Mouse (Mus musculus) hindbrain, embryonic 14.5 days (tissue): ENCODE measurements at regions not wholly inside any gene's neighbourhood (a gene's known extent, or its start where the extent isn't known, plus 50 kb on each side); places are given as distances from the start of the nearest gene placed in this dataset.

Source experiments
- ATAC-seq: fragments of 200-750 bp; cut with Nextera tagmentation; 2 replicates; pipeline ENCODE4 v1.8.0; 2017; ENCODE audit warnings: moderate number of reproducible peaks, mild to moderate bottlenecking, moderate TSS enrichment, moderate library complexity; ENCODE audit not compliant: low FRiP score
- DNase-seq: peaks from one replicate; pipeline ENCODE4 v3.0.0-alpha.2; 2015; ENCODE audit warnings: low spot score
- H3K27ac ChIP-seq: fragments of 300-500 bp; sonication (generic); 2 replicates; pipeline ENCODE4 v1.5.1; 2014; ENCODE audit warnings: mild to moderate bottlenecking, moderate library complexity
- H3K27me3 ChIP-seq: fragments of 300-500 bp; sonication (generic); 2 replicates; pipeline ENCODE4 v1.6.1; 2014; ENCODE audit warnings: mild to moderate bottlenecking, low read length, mixed read lengths; ENCODE audit not compliant: control insufficient read depth, insufficient read depth
- H3K36me3 ChIP-seq: fragments of 300-500 bp; sonication (generic); replicated peaks from 2 replicates; pipeline ENCODE4 v1.6.1; 2014; ENCODE audit not compliant: control insufficient read depth, insufficient read depth
- H3K4me1 ChIP-seq: fragments of 300-500 bp; sonication (generic); replicated peaks from 2 replicates; pipeline ENCODE4 v1.6.1; 2014; ENCODE audit warnings: antibody characterized with exemption, low read length, mixed read lengths; ENCODE audit not compliant: control insufficient read depth, insufficient read depth
- H3K4me2 ChIP-seq: fragments of 300-500 bp; sonication (generic); replicated peaks from 2 replicates; pipeline ENCODE4 v1.6.1; 2014; ENCODE audit warnings: mild to moderate bottlenecking, moderate library complexity
- H3K4me3 ChIP-seq: fragments of 300-500 bp; sonication (generic); replicated peaks from 2 replicates; pipeline ENCODE4 v1.5.1; 2014; ENCODE audit warnings: mild to moderate bottlenecking, low read length
- H3K9ac ChIP-seq: fragments of 300-500 bp; sonication (generic); 2 replicates; pipeline ENCODE4 v1.6.1; 2014
- H3K9me3 ChIP-seq: fragments of 300-500 bp; sonication (generic); 2 replicates; pipeline ENCODE4 v1.6.1; 2016; ENCODE audit warnings: low read length; ENCODE audit not compliant: control insufficient read depth
- WGBS: fragments of 180-500 bp; shearing (Covaris S2); extraction: QIAGEN DNeasy Blood & Tissue Kit; methylation state at CpG from one replicate; pipeline ENCODE4 v1.1.7; 2014; 5-methylcytosine and 5-hydroxymethylcytosine counted together

- Histone ChIP-seq H3K36me3 (no peaks in the 10 kb centered on the region), H3K27ac (no peak overlapping the region), H3K4me3 (no peak overlapping the region), H3K27me3 (no peaks in the 10 kb centered on the region), H3K9me3 (no peaks in the 10 kb centered on the region), H3K4me2 (no peak overlapping the region), H3K9ac (no peak overlapping the region), H3K4me1 (no peaks in the 10 kb centered on the region)
- ATAC-seq = no peak
- 72% methylated on average over 1 of the region's 1 CpGs for WGBS
- peak; percentile 5 for DNase-seq
These were observed 153.4 kb downstream of the Lrriq3 start for GRCm38 (mm10) chr3:155246628-155247027.

GRCm38 (mm10) chr3:155247124-155247523 is 153.9 kb downstream of the Lrriq3 start:
- no peak overlapping the region for H3K4me2 ChIP-seq
- no peaks in the 10 kb centered on the region for H3K27me3 ChIP-seq
- H3K36me3 ChIP-seq = no peaks in the 10 kb centered on the region
- DNase-seq (peak; percentile 12), ATAC-seq (no peak)
- no peak overlapping the region for H3K4me3 ChIP-seq
- H3K4me1 ChIP-seq = no peaks in the 10 kb centered on the region
- no peak overlapping the region for H3K27ac ChIP-seq
- H3K9me3 ChIP-seq = no peaks in the 10 kb centered on the region
- H3K9ac ChIP-seq = no peak overlapping the region
- 82% methylated on average over 2 of the region's 2 CpGs for WGBS

GRCm38 (mm10) chr3:155247929-155248328 is 154.7 kb downstream of the Lrriq3 start:
- Histone ChIP-seq H3K4me2 (no peak overlapping the region), H3K36me3 (no peaks in the 10 kb centered on the region), H3K4me3 (no peak overlapping the region), H3K27me3 (no peaks in the 10 kb centered on the region), H3K4me1 (no peaks in the 10 kb centered on the region), H3K27ac (no peak overlapping the region), H3K9ac (no peak overlapping the region), H3K9me3 (no peaks in the 10 kb centered on the region)
- DNase-seq = no peak
- no peak for ATAC-seq
- WGBS = 96% methylated on average over 1 of the region's 1 CpGs

- no peak overlapping the region for H3K27ac ChIP-seq
- no peak overlapping the region for H3K4me2 ChIP-seq
- no peaks in the 10 kb centered on the region for H3K9me3 ChIP-seq
- no peaks in the 10 kb centered on the region for H3K27me3 ChIP-seq
- H3K9ac ChIP-seq = no peak overlapping the region
- no peaks in the 10 kb centered on the region for H3K36me3 ChIP-seq
- WGBS = 84% methylated on average over 2 of the region's 2 CpGs
- no peak for ATAC-seq
- DNase-seq = peak; percentile 22
- no peak overlapping the region for H3K4me3 ChIP-seq
- no peaks in the 10 kb centered on the region for H3K4me1 ChIP-seq
These were observed 157.7 kb downstream of the Lrriq3 start for GRCm38 (mm10) chr3:155250904-155251303.

GRCm38 (mm10) chr3:155298206-155298605 is 205.0 kb downstream of the Lrriq3 start:
- WGBS = 71% methylated on average over 3 of the region's 3 CpGs
- Histone ChIP-seq H3K9me3 (no peaks in the 10 kb centered on the region), H3K4me1 (no peaks in the 10 kb centered on the region), H3K27ac (no peak overlapping the region), H3K4me3 (no peak overlapping the region), H3K36me3 (no peaks in the 10 kb centered on the region), H3K4me2 (no peak overlapping the region), H3K27me3 (no peaks in the 10 kb centered on the region), H3K9ac (no peak overlapping the region)
- ATAC-seq = no peak
- no peak for DNase-seq

DNA sequence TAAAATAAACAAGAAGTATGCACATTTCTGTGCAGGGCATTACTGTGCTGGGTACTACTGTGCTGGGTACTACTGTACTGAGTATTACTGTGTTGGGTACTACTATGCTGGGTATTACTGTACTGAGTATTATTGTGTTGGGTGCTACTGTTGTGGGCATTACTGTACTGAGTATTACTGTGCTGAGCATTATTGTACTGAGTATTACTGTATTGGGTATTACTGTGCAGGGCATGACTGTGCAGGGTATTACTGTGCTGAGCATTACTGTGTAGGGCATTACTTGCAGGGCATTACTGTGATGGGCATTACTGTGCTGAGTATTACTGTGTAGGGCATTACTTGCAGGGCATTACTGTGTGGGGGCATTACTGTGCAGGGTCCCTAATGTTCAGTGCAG is 205.5 kb downstream of the Lrriq3 start:
- no peaks in the 10 kb centered on the region for H3K9me3 ChIP-seq
- no peaks in the 10 kb centered on the region for H3K27me3 ChIP-seq
- no peak overlapping the region for H3K4me2 ChIP-seq
- no peak overlapping the region for H3K4me3 ChIP-seq
- no peaks in the 10 kb centered on the region for H3K36me3 ChIP-seq
- DNase-seq (no peak), ATAC-seq (no peak)
- no peaks in the 10 kb centered on the region for H3K4me1 ChIP-seq
- H3K27ac ChIP-seq = no peak overlapping the region
- no peak overlapping the region for H3K9ac ChIP-seq

DNA sequence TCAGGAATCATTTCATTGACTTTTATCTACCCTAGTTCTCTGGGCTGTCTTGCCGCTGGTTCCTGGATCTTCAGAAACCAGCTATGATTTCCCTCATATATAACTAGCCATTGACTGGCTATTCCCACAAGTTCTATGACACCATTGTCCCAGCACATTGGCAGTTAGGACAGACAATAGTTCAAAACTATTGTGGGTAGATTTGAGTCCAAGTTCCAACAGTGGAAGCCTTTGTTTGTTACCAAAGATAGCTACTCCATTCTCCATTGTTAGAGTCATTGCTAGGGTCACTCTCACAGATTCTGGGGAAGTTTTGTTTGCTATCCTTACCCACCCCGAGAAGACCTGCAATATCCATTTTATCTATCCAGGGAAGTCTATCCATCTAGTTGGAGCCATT is 229.1 kb downstream of the Lrriq3 start:
- no peak overlapping the region for H3K9ac ChIP-seq
- no peaks in the 10 kb centered on the region for H3K27me3 ChIP-seq
- H3K36me3 ChIP-seq = no peaks in the 10 kb centered on the region
- no peak for ATAC-seq
- no peak overlapping the region for H3K27ac ChIP-seq
- H3K4me3 ChIP-seq = no peak overlapping the region
- DNase-seq = no peak
- no peaks in the 10 kb centered on the region for H3K4me1 ChIP-seq
- 85% methylated on average over 2 of the region's 2 CpGs for WGBS
- H3K9me3 ChIP-seq = no peaks in the 10 kb centered on the region
- no peak overlapping the region for H3K4me2 ChIP-seq

- Histone ChIP-seq H3K36me3 (no peaks in the 10 kb centered on the region), H3K4me3 (no peak overlapping the region), H3K4me1 (no peaks in the 10 kb centered on the region), H3K9me3 (no peaks in the 10 kb centered on the region), H3K27me3 (no peaks in the 10 kb centered on the region), H3K4me2 (no peak overlapping the region), H3K27ac (no peak overlapping the region), H3K9ac (no peak overlapping the region)
- DNase-seq (peak; percentile 25), ATAC-seq (no peak)
- 68% methylated on average over 2 of the region's 2 CpGs for WGBS
These were observed 236.5 kb downstream of the Lrriq3 start for GRCm38 (mm10) chr3:155329701-155330100.

DNA sequence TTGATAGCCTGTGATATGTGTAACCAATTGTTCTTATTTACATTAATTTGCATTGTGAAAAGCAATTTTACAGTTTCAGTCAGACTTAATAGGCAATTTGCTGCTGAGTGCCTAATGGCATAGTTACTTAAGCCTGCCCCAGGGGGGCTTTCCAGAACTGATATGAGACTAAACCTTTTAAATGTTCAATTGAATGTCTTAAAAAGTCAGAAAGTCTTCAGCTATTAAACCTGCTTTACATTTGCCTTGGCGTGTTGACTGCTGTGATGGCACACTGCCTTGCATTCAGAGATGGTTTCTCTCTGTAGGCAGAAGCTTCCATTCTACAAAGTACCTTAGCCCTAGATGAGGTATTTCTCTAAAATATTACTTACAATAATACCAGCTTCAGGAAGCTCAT is 256.0 kb downstream of the Lrriq3 start:
- H3K4me2 ChIP-seq = no peak overlapping the region
- WGBS = 56% methylated on average over 1 of the region's 1 CpGs
- no peak overlapping the region for H3K4me3 ChIP-seq
- ATAC-seq = peak; percentile 64; the same call in 1 of the 2 replicates
- H3K9me3 ChIP-seq = no peaks in the 10 kb centered on the region
- H3K27me3 ChIP-seq = no peaks in the 10 kb centered on the region
- H3K27ac ChIP-seq = no peak overlapping the region
- H3K4me1 ChIP-seq = no peaks in the 10 kb centered on the region
- H3K36me3 ChIP-seq = no peaks in the 10 kb centered on the region
- peak; percentile 28 for DNase-seq
- no peak overlapping the region for H3K9ac ChIP-seq

DNA sequence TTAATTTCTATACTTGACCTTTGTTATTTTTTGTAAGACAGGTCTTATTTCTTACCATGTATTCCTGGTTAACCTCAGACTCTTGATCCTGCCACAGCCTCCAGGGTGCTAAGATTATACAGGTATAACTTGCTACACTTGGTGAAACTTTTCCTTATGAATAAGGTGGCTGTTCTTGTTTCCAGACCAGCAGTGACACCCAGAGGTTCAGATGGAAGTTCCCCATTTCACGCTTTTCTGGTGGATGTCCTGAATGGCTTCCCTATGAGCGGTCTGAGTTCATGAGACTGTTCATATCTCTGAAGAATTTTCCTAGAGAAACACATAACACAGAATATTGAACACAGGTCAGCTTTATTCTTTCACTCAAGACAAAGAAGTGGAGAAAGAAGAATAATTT is 258.4 kb downstream of the Lrriq3 start:
- DNase-seq (no peak), ATAC-seq (no peak)
- Histone ChIP-seq H3K9ac (no peak overlapping the region), H3K27ac (no peak overlapping the region), H3K4me3 (no peak overlapping the region), H3K4me1 (no peaks in the 10 kb centered on the region), H3K4me2 (no peak overlapping the region), H3K36me3 (no peaks in the 10 kb centered on the region), H3K9me3 (no peaks in the 10 kb centered on the region), H3K27me3 (no peaks in the 10 kb centered on the region)
- 85% methylated on average over 2 of the region's 2 CpGs for WGBS
